Mouse (Mus musculus) forebrain, embryonic 10.5 days (tissue): ENCODE measurements around the gene Nr2c2. TPM values are rescaled to one million over a fixed set of nuclear protein-coding genes. Genes with fewer than 3 reads are reported as not detected.
"Not testable (repeated sequence)": the region's sequence is repeated elsewhere in the genome, so short reads cannot be mapped to it uniquely, and the experiment has no call there.

Experiments
- DNase-seq: peaks from one replicate; pipeline ENCODE4 v3.0.0-alpha.2; 2017; ENCODE audit warnings: low spot score; ENCODE audit errors: extremely low spot score
- H3K27ac ChIP-seq: fragments of 300-500 bp; sonication (generic); 2 replicates; pipeline ENCODE4 v1.5.1; 2016; ENCODE audit warnings: mild to moderate bottlenecking
- H3K27me3 ChIP-seq: fragments of 300-500 bp; sonication (generic); 2 replicates; pipeline ENCODE4 v1.6.1; 2016; ENCODE audit warnings: mild to moderate bottlenecking; ENCODE audit not compliant: poor library complexity, severe bottlenecking
- H3K36me3 ChIP-seq: fragments of 300-500 bp; sonication (generic); replicated peaks from 2 replicates; pipeline ENCODE4 v1.6.1; 2016; ENCODE audit warnings: mild to moderate bottlenecking, moderate library complexity
- H3K4me1 ChIP-seq: fragments of 300-500 bp; sonication (generic); 2 replicates; pipeline ENCODE4 v1.6.1; 2016
- H3K4me3 ChIP-seq: fragments of 300-500 bp; sonication (generic); 2 replicates; pipeline ENCODE4 v1.5.1; 2016; ENCODE audit warnings: mild to moderate bottlenecking, moderate library complexity
- H3K9me3 ChIP-seq: fragments of 300-500 bp; sonication (generic); 2 replicates; pipeline ENCODE4 v1.6.1; 2016; ENCODE audit warnings: mild to moderate bottlenecking, moderate library complexity
- WGBS: fragments of 180-500 bp; shearing (Covaris S2); methylation state at CpG from one replicate; pipeline ENCODE4 v1.1.7; 2016; 5-methylcytosine and 5-hydroxymethylcytosine counted together
- polyA plus RNA-seq: library from polyadenylated mRNA; unstranded; fragments of >200 nt; fragmentation: Nextera tagmentation; extraction: Ambion mirVana; gene quantifications from 2 replicates; pipeline ENCODE4 v1.2.1, GENCODE M21; 2016

The Nr2c2 gene
- polyA plus RNA-seq, 1 experiment from 2014 or later, result 17.3 TPM

- no peak for DNase-seq
- peaks cover 2% of the 10 kb centered on the region for H3K4me1 ChIP-seq
- 82% methylated on average over 3 of the region's 3 CpGs for WGBS
- no peaks in the 10 kb centered on the region for H3K27me3 ChIP-seq
- H3K27ac ChIP-seq, result no peak overlapping the region
- no peaks in the 10 kb centered on the region for H3K36me3 ChIP-seq
- no peaks in the 10 kb centered on the region for H3K9me3 ChIP-seq
- no peak overlapping the region for H3K4me3 ChIP-seq
Measured at GRCm38 (mm10) chr6:92084932-92085331, 6.3 kb upstream of the Nr2c2 start.

GRCm38 (mm10) chr6:92089141-92089540 is 2.0 kb upstream of the Nr2c2 start:
- not testable (repeated sequence) for H3K27ac ChIP-seq, DNase-seq, H3K4me3 ChIP-seq, H3K27me3 ChIP-seq, H3K9me3 ChIP-seq, H3K36me3 ChIP-seq
- H3K4me1 ChIP-seq, result peaks cover 25% of the 10 kb centered on the region
- WGBS, result 84% methylated on average over 7 of the region's 7 CpGs

- peaks cover 33% of the 10 kb centered on the region for H3K4me1 ChIP-seq
- peak overlapping the region; percentile 89 for H3K4me3 ChIP-seq
- 97% methylated on average over 4 of the region's 4 CpGs for WGBS
- no peaks in the 10 kb centered on the region for H3K9me3 ChIP-seq
- no peaks in the 10 kb centered on the region for H3K27me3 ChIP-seq
- no peak overlapping the region for H3K27ac ChIP-seq
- no peak for DNase-seq
- no peaks in the 10 kb centered on the region for H3K36me3 ChIP-seq
Measured at GRCm38 (mm10) chr6:92089982-92090381, 1.2 kb upstream of the Nr2c2 start.

GRCm38 (mm10) chr6:92090497-92090896 is 693 bp upstream of the Nr2c2 start:
- no peak for DNase-seq

GRCm38 (mm10) chr6:92091767-92092489 is 738 bp downstream of the Nr2c2 start:
- H3K27me3 ChIP-seq, result no peaks in the 10 kb centered on the region
- no peaks in the 10 kb centered on the region for H3K36me3 ChIP-seq
- H3K4me1 ChIP-seq, result peaks cover 35% of the 10 kb centered on the region
- WGBS, result under 1% methylated on average over 69 of the region's 81 CpGs
- peak overlapping the region; percentile 99 for H3K27ac ChIP-seq
- H3K9me3 ChIP-seq, result no peaks in the 10 kb centered on the region
- peak overlapping the region; percentile 89 for H3K4me3 ChIP-seq
- DNase-seq, result peak; percentile 99

More at GRCm38 (mm10) chr6:92090497-92090896, 693 bp upstream of the Nr2c2 start:
- 5% methylated on average over 4 of the region's 4 CpGs for WGBS
- H3K4me1 ChIP-seq, result peaks cover 35% of the 10 kb centered on the region
- H3K27ac ChIP-seq, result peak overlapping the region; percentile 99
- H3K4me3 ChIP-seq, result peak overlapping the region; percentile 89
- no peaks in the 10 kb centered on the region for H3K36me3 ChIP-seq
- no peaks in the 10 kb centered on the region for H3K9me3 ChIP-seq
- H3K27me3 ChIP-seq, result no peaks in the 10 kb centered on the region

GRCm38 (mm10) chr6:92092737-92093136 is 1.5 kb downstream of the Nr2c2 start:
- Histone ChIP-seq H3K36me3 (no peaks in the 10 kb centered on the region), H3K27me3 (no peaks in the 10 kb centered on the region), H3K4me1 (peaks cover 35% of the 10 kb centered on the region), H3K27ac (peak overlapping the region; percentile 99), H3K9me3 (no peaks in the 10 kb centered on the region), H3K4me3 (peak overlapping the region; percentile 89)
- WGBS, result 29% methylated on average over 3 of the region's 3 CpGs
- DNase-seq, result no peak

GRCm38 (mm10) chr6:92093869-92094268 is 2.7 kb downstream of the Nr2c2 start:
- H3K4me1 ChIP-seq, result peaks cover 35% of the 10 kb centered on the region
- H3K27ac ChIP-seq, result no peak overlapping the region
- DNase-seq, result no peak
- H3K9me3 ChIP-seq, result no peaks in the 10 kb centered on the region
- WGBS, result 89% methylated on average over 2 of the region's 2 CpGs
- H3K27me3 ChIP-seq, result no peaks in the 10 kb centered on the region
- no peak overlapping the region for H3K4me3 ChIP-seq
- H3K36me3 ChIP-seq, result no peaks in the 10 kb centered on the region

GRCm38 (mm10) chr6:92100679-92101360 is 9.6 kb downstream of the Nr2c2 start:
- Histone ChIP-seq H3K4me3 (no peak overlapping the region), H3K27ac (no peak overlapping the region), H3K9me3 (no peaks in the 10 kb centered on the region), H3K36me3 (no peaks in the 10 kb centered on the region; the same call in 1 of the 2 replicates), H3K27me3 (no peaks in the 10 kb centered on the region), H3K4me1 (peaks cover 13% of the 10 kb centered on the region)
- 69% methylated on average over 2 of the region's 2 CpGs for WGBS
- no peak for DNase-seq

GRCm38 (mm10) chr6:92124547-92124946 is 33.4 kb downstream of the Nr2c2 start:
- H3K36me3 ChIP-seq, result peaks cover 10% of the 10 kb centered on the region; the same call in 1 of the 2 replicates
- DNase-seq, result no peak
- no peaks in the 10 kb centered on the region for H3K27me3 ChIP-seq
- H3K4me1 ChIP-seq, result no peaks in the 10 kb centered on the region
- H3K4me3 ChIP-seq, result no peak overlapping the region
- no peaks in the 10 kb centered on the region for H3K9me3 ChIP-seq
- H3K27ac ChIP-seq, result no peak overlapping the region

GRCm38 (mm10) chr6:92126861-92127468 is 35.8 kb downstream of the Nr2c2 start:
- Histone ChIP-seq H3K27me3 (no peaks in the 10 kb centered on the region), H3K36me3 (peaks cover 7% of the 10 kb centered on the region; the same call in 1 of the 2 replicates), H3K9me3 (no peaks in the 10 kb centered on the region), H3K4me3 (no peak overlapping the region), H3K27ac (no peak overlapping the region), H3K4me1 (0 out of 2 replicates have a peak, but pooled peaks cover 1% of the 10 kb centered on the region)
- no peak for DNase-seq
- 98% methylated on average over 1 of the region's 1 CpGs for WGBS

GRCm38 (mm10) chr6:92131456-92131855 is 40.3 kb downstream of the Nr2c2 start:
- H3K9me3 ChIP-seq, result no peaks in the 10 kb centered on the region
- 0 out of 2 replicates have a peak, but pooled peaks cover 5% of the 10 kb centered on the region for H3K4me1 ChIP-seq
- no peaks in the 10 kb centered on the region for H3K27me3 ChIP-seq
- no peak for DNase-seq
- H3K36me3 ChIP-seq, result peaks cover 10% of the 10 kb centered on the region
- H3K4me3 ChIP-seq, result no peak overlapping the region
- H3K27ac ChIP-seq, result no peak overlapping the region
- WGBS, result 93% methylated on average over 1 of the region's 1 CpGs

- Histone ChIP-seq H3K9me3 (no peaks in the 10 kb centered on the region), H3K27me3 (no peaks in the 10 kb centered on the region), H3K27ac (no peak overlapping the region), H3K4me1 (0 out of 2 replicates have a peak, but pooled peaks cover 5% of the 10 kb centered on the region), H3K4me3 (no peak overlapping the region), H3K36me3 (peaks cover 10% of the 10 kb centered on the region)
- no peak for DNase-seq
- WGBS, result 97% methylated on average over 3 of the region's 3 CpGs
Measured at GRCm38 (mm10) chr6:92132021-92132911, 41.1 kb downstream of the Nr2c2 start.
